13 mouse cellular contexts compared by ENCODE assay signal in the genomic region with DNA sequence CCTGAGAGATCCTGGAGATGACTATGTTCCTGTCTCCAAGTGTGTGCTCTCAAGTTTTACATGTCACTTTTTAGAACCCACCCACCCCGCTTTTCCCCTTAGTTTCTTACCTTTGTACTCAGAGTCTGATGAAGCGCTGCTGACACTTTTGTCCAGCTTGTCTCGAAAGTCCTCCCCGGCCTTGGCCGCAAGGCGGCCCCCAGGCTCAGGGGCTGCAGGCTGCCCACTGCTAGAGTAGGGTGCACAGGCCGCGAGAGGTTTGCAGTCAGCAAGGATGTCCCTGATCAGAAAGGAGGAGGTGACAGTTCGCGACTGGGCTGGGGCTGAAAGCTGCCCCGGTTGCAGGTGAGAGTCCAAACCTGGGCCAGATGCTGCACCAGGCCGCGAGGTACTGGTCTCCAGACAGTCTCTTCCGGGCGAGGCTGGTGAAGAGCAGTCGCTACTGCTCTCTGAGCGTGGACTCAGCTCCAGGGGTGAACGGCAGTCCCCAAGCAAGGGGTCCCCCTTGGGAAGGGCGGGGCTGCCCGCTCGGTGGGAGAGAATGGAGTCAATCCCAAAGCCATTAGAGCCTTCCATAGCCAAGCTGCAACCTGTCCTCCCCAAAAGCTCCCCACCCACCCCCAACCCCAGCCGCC. TPM values are rescaled to one million over a fixed set of nuclear protein-coding genes. Genes with fewer than 3 reads are reported as not detected.
DNase-seq lines count a peak whose midpoint lies in the region; ATAC-seq and TF ChIP-seq lines count a peak whose summit lies in the region.
"Had no signal": no experiment of that assay in that cellular context is flagged by ENCODE, and none has a peak within 500 bp of the region (broad histone marks: within the 10 kb centered on the region; RNA-seq: fewer than 3 reads in every experiment).

No protein-coding gene starts in this region.

- no peak for TF ChIP-seq CTCF in forebrain, postnatal 0 days (IDR thresholded peaks at IDR 0.05; ENCODE audit: low read depth)
- no peak for TF ChIP-seq CTCF in lung, postnatal 0 days (IDR thresholded peaks at IDR 0.05)

- TF ChIP-seq EP300 in lung, postnatal 0 days (IDR thresholded peaks at IDR 0.05): no peak

- no peak for DNase-seq in forebrain, embryonic 11.5 days (ENCODE audit: low spot score)
- DNase-seq in forebrain, postnatal 0 days: no peak
- no peak for DNase-seq in embryonic facial prominence, embryonic 10.5 days (ENCODE audit: low spot score)
- DNase-seq in lung, postnatal 0 days (ENCODE audit: low spot score): no peak
- DNase-seq in layer of hippocampus, adult 9-11 months: no peak
- DNase-seq in right cerebral cortex, postnatal 10 days (ENCODE audit: low spot score in 2 of 2): no peak

- no peak overlapping the region for H3K27ac ChIP-seq in forebrain, embryonic 11.5 days (ENCODE audit: low read depth, low read length)
- H3K27ac ChIP-seq in forebrain, postnatal 0 days (ENCODE audit: low read depth, low read length): no peak overlapping the region
- H3K27ac ChIP-seq in embryonic facial prominence, embryonic 10.5 days (replicated peaks): no peak overlapping the region
- peak overlapping the region; percentile 62 for H3K27ac ChIP-seq in hindbrain, embryonic 15.5 days (replicated peaks)
- peak overlapping the region; percentile 82 for H3K27ac ChIP-seq in midbrain, embryonic 16.5 days (ENCODE audit: low read length)
- no peak overlapping the region for H3K27ac ChIP-seq in lung, postnatal 0 days (ENCODE audit: low read length)

- 2% methylated on average over 22 of the region's 22 CpGs for WGBS in forebrain, embryonic 11.5 days
- 7% methylated on average over 22 of the region's 22 CpGs for WGBS in forebrain, postnatal 0 days
- WGBS in embryonic facial prominence, embryonic 10.5 days: 2% methylated on average over 22 of the region's 22 CpGs
- WGBS in hindbrain, embryonic 15.5 days: 3% methylated on average over 22 of the region's 22 CpGs
- 2% methylated on average over 22 of the region's 22 CpGs for WGBS in midbrain, embryonic 16.5 days
- 11% methylated on average over 22 of the region's 22 CpGs for WGBS in lung, postnatal 0 days

- peak overlapping the region; percentile 6; the same call in 1 of the 2 replicates for H3K4me3 ChIP-seq in forebrain, embryonic 11.5 days (ENCODE audit: low read depth, low read length)
- H3K4me3 ChIP-seq in forebrain, postnatal 0 days (ENCODE audit: low read depth, low read length): no peak overlapping the region
- H3K4me3 ChIP-seq in embryonic facial prominence, embryonic 10.5 days: 0 out of 2 replicates have a peak overlapping the region, but pooled peaks have one; percentile 31
- H3K4me3 ChIP-seq in hindbrain, embryonic 15.5 days: peak overlapping the region; percentile 34
- peak overlapping the region; percentile 41 for H3K4me3 ChIP-seq in midbrain, embryonic 16.5 days (ENCODE audit: low read depth, low read length)
- no peak overlapping the region for H3K4me3 ChIP-seq in lung, postnatal 0 days (ENCODE audit: low read depth, low read length)
- H3K4me3 ChIP-seq: myocyte had no signal

- no peak for ATAC-seq in forebrain, embryonic 11.5 days (replicated peaks; ENCODE audit: low FRiP score)
- no peak for ATAC-seq in forebrain, postnatal 0 days
- ATAC-seq in hindbrain, embryonic 15.5 days (ENCODE audit: low FRiP score, low read depth): 0 out of 2 replicates have a peak, but pooled peaks have one; percentile 39
- 0 out of 2 replicates have a peak, but pooled peaks have one; percentile 11 for ATAC-seq in midbrain, embryonic 16.5 days
- ATAC-seq in lung, postnatal 0 days: no peak

- H3K9me3 ChIP-seq in forebrain, embryonic 11.5 days (ENCODE audit: control insufficient read depth, low read length): no peaks in the 10 kb centered on the region
- H3K9me3 ChIP-seq in forebrain, postnatal 0 days (ENCODE audit: low read length): no peaks in the 10 kb centered on the region
- H3K9me3 ChIP-seq in embryonic facial prominence, embryonic 10.5 days: no peaks in the 10 kb centered on the region
- H3K9me3 ChIP-seq in hindbrain, embryonic 15.5 days: no peaks in the 10 kb centered on the region
- H3K9me3 ChIP-seq in midbrain, embryonic 16.5 days (replicated peaks; ENCODE audit: control insufficient read depth, low read length, poor library complexity, severe bottlenecking): no peaks in the 10 kb centered on the region
- no peaks in the 10 kb centered on the region for H3K9me3 ChIP-seq in lung, postnatal 0 days (ENCODE audit: low read length)

- H3K4me2 ChIP-seq in forebrain, embryonic 11.5 days (ENCODE audit: low read depth, low read length, severe bottlenecking): no peak overlapping the region
- no peak overlapping the region for H3K4me2 ChIP-seq in forebrain, postnatal 0 days (ENCODE audit: low read depth)
- peak overlapping the region; percentile 4; the same call in 1 of the 2 replicates for H3K4me2 ChIP-seq in hindbrain, embryonic 15.5 days
- H3K4me2 ChIP-seq in midbrain, embryonic 16.5 days (ENCODE audit: low read length): peak overlapping the region; percentile 46
- H3K4me2 ChIP-seq in lung, postnatal 0 days (replicated peaks; ENCODE audit: low read depth, low read length): no peak overlapping the region

- H3K36me3 ChIP-seq in forebrain, embryonic 11.5 days (ENCODE audit: control insufficient read depth, insufficient read depth, low read length): no peaks in the 10 kb centered on the region
- H3K36me3 ChIP-seq in forebrain, postnatal 0 days (ENCODE audit: insufficient read depth): no peaks in the 10 kb centered on the region
- H3K36me3 ChIP-seq in embryonic facial prominence, embryonic 10.5 days (replicated peaks): no peaks in the 10 kb centered on the region
- no peaks in the 10 kb centered on the region for H3K36me3 ChIP-seq in hindbrain, embryonic 15.5 days
- H3K36me3 ChIP-seq in midbrain, embryonic 16.5 days (ENCODE audit: control insufficient read depth, insufficient read depth, low read length): no peaks in the 10 kb centered on the region
- H3K36me3 ChIP-seq in lung, postnatal 0 days (ENCODE audit: insufficient read depth, low read length): no peaks in the 10 kb centered on the region

- no peak overlapping the region for H3K9ac ChIP-seq in forebrain, embryonic 11.5 days (ENCODE audit: low read length)
- no peak overlapping the region for H3K9ac ChIP-seq in forebrain, postnatal 0 days
- peak overlapping the region; percentile 24; the same call in 1 of the 2 replicates for H3K9ac ChIP-seq in hindbrain, embryonic 15.5 days
- peak overlapping the region; percentile 66 for H3K9ac ChIP-seq in midbrain, embryonic 16.5 days (ENCODE audit: low read depth, low read length)
- no peak overlapping the region for H3K9ac ChIP-seq in lung, postnatal 0 days (replicated peaks; ENCODE audit: low read depth)
- H3K9ac ChIP-seq: liver, postnatal 0 days had no signal

- peaks cover 23% of the 10 kb centered on the region; the same call in 1 of the 2 replicates for H3K4me1 ChIP-seq in forebrain, embryonic 11.5 days (replicated peaks; ENCODE audit: control insufficient read depth, insufficient read depth, low read length)
- 0 out of 2 replicates have a peak, but pooled peaks cover 6% of the 10 kb centered on the region for H3K4me1 ChIP-seq in forebrain, postnatal 0 days (ENCODE audit: insufficient read depth)
- peaks cover 22% of the 10 kb centered on the region for H3K4me1 ChIP-seq in embryonic facial prominence, embryonic 10.5 days
- H3K4me1 ChIP-seq in hindbrain, embryonic 15.5 days (replicated peaks): peaks cover 9% of the 10 kb centered on the region
- peaks cover 8% of the 10 kb centered on the region; the same call in 1 of the 2 replicates for H3K4me1 ChIP-seq in midbrain, embryonic 16.5 days (ENCODE audit: control insufficient read depth, insufficient read depth, low read length)
- no peaks in the 10 kb centered on the region; the same call in 1 of the 2 replicates for H3K4me1 ChIP-seq in lung, postnatal 0 days (ENCODE audit: insufficient read depth, low read depth, low read length)

- peaks cover 97% of the 10 kb centered on the region for H3K27me3 ChIP-seq in forebrain, embryonic 11.5 days (ENCODE audit: control insufficient read depth, insufficient read depth, low read length)
- H3K27me3 ChIP-seq in forebrain, postnatal 0 days (ENCODE audit: insufficient read depth, low read length): peaks cover 77% of the 10 kb centered on the region
- H3K27me3 ChIP-seq in embryonic facial prominence, embryonic 10.5 days (replicated peaks; ENCODE audit: low read depth, poor library complexity, severe bottlenecking): peaks cover 100% of the 10 kb centered on the region
- peaks cover 77% of the 10 kb centered on the region for H3K27me3 ChIP-seq in hindbrain, embryonic 15.5 days
- peaks cover 48% of the 10 kb centered on the region for H3K27me3 ChIP-seq in midbrain, embryonic 16.5 days (ENCODE audit: control insufficient read depth, insufficient read depth, low read depth, low read length)
- H3K27me3 ChIP-seq in lung, postnatal 0 days (replicated peaks; ENCODE audit: insufficient read depth, low read length): peaks cover 79% of the 10 kb centered on the region

RNA-seq across cellular contexts. Expression of a gene that starts 1.2 kb away (rescaled TPM):
- polyA plus RNA-seq in forebrain, embryonic 11.5 days (2014; fragmentation: Nextera tagmentation; extraction: Ambion mirVana): 2.2 and 3.5 TPM in 2 replicates
- 0.38 and 0.57 TPM in 2 replicates for total RNA-seq in forebrain, postnatal 0 days (2014; rRNA removed)
- 0.16 and 1.0 TPM in 2 replicates for polyA plus RNA-seq in forebrain, postnatal 0 days (2015; fragmentation: Nextera tagmentation; extraction: Ambion mirVana)
- 1.2 and 1.4 TPM in 2 replicates for polyA plus RNA-seq in embryonic facial prominence, embryonic 10.5 days (2016; fragmentation: Nextera tagmentation; extraction: Ambion mirVana)
- polyA plus RNA-seq in hindbrain, embryonic 15.5 days (2015; fragmentation: Nextera tagmentation; extraction: Ambion mirVana): 43.3 and 60.4 TPM in 2 replicates
- polyA plus RNA-seq in midbrain, embryonic 16.5 days (2015; fragmentation: Nextera tagmentation; extraction: Ambion mirVana): 28.9 and 35.2 TPM in 2 replicates
- polyA plus RNA-seq in lung, postnatal 0 days (2015; fragmentation: Nextera tagmentation; extraction: Ambion mirVana): 0.06 TPM in 1 of 2 replicates, not detected in the other
- total RNA-seq: adrenal gland, postnatal 14 days; heart, adult 8-10 months; heart, postnatal 10 days had no signal
- polyA plus RNA-seq: liver, postnatal 0 days had no signal

Comparison
In these comparisons a context has a peak if more than half of its experiments do, and no peak if none do; other contexts are left out.
1. H3K4me3 ChIP-seq: peak in forebrain, embryonic 11.5 days (single experiment), embryonic facial prominence, embryonic 10.5 days (single experiment), hindbrain, embryonic 15.5 days (single experiment) and midbrain, embryonic 16.5 days (single experiment); none in forebrain, postnatal 0 days (single experiment) and lung, postnatal 0 days (single experiment).
2. ATAC-seq: peak in hindbrain, embryonic 15.5 days (single experiment) and midbrain, embryonic 16.5 days (single experiment); none in forebrain, embryonic 11.5 days (single experiment), forebrain, postnatal 0 days (single experiment) and lung, postnatal 0 days (single experiment).
3. H3K27ac ChIP-seq: peak in hindbrain, embryonic 15.5 days (single experiment) and midbrain, embryonic 16.5 days (single experiment); none in forebrain, embryonic 11.5 days (single experiment), forebrain, postnatal 0 days (single experiment), embryonic facial prominence, embryonic 10.5 days (single experiment) and lung, postnatal 0 days (single experiment).
4. H3K4me2 ChIP-seq: peak in hindbrain, embryonic 15.5 days (single experiment) and midbrain, embryonic 16.5 days (single experiment); none in forebrain, embryonic 11.5 days (single experiment), forebrain, postnatal 0 days (single experiment) and lung, postnatal 0 days (single experiment).
5. H3K9ac ChIP-seq: peak in hindbrain, embryonic 15.5 days (single experiment) and midbrain, embryonic 16.5 days (single experiment); none in forebrain, embryonic 11.5 days (single experiment), forebrain, postnatal 0 days (single experiment) and lung, postnatal 0 days (single experiment).